Mouse (Mus musculus) kidney, postnatal 36 days (tissue): ENCODE measurements around the gene Skap1.

Experiments used
- DNase-seq, 2 experiments: peaks; one replicate each; pipeline ENCODE4 v3.0.0; 2021 to 2022; ENCODE audit warnings: mixed read lengths in 2 of 2

Skap1 gene

GRCm38 (mm10) chr11:96463986-96464715, at the start of gene Skap1:
Gene Skap1, plus strand, starts transcription at chr11:96464593.
- DNase-seq: peak in 1 of 2 experiments; percentile 18

GRCm38 (mm10) chr11:96421074-96421473, 43.3 kb upstream of the Skap1 start:
- DNase-seq: no peak

GRCm38 (mm10) chr11:96421517-96422265, 42.7 kb upstream of the Skap1 start:
- DNase-seq: no peak

GRCm38 (mm10) chr11:96425193-96425592, 39.2 kb upstream of the Skap1 start:
- DNase-seq: no peak

- DNase-seq: no peak
Observed at GRCm38 (mm10) chr11:96426191-96426590, 38.2 kb upstream of the Skap1 start.

GRCm38 (mm10) chr11:96426805-96427204, 37.6 kb upstream of the Skap1 start:
- DNase-seq: peak; percentile 21 to 43

- peak; percentile 63 to 77 for DNase-seq
Observed at GRCm38 (mm10) chr11:96429062-96429461, 35.3 kb upstream of the Skap1 start.

- DNase-seq: no peak
Observed at GRCm38 (mm10) chr11:96429891-96430290, 34.5 kb upstream of the Skap1 start.

GRCm38 (mm10) chr11:96431871-96432270, 32.5 kb upstream of the Skap1 start:
- DNase-seq: no peak

GRCm38 (mm10) chr11:96434888-96435287, 29.5 kb upstream of the Skap1 start:
- no peak for DNase-seq

GRCm38 (mm10) chr11:96436525-96436924, 27.9 kb upstream of the Skap1 start:
- no peak for DNase-seq

GRCm38 (mm10) chr11:96438787-96439186, 25.6 kb upstream of the Skap1 start:
- DNase-seq: peak; percentile 72 to 83

GRCm38 (mm10) chr11:96441546-96442185, 22.7 kb upstream of the Skap1 start:
- DNase-seq: no peak

- no peak for DNase-seq
Observed at GRCm38 (mm10) chr11:96442468-96442867, 21.9 kb upstream of the Skap1 start.

GRCm38 (mm10) chr11:96447931-96448330, 16.5 kb upstream of the Skap1 start:
- no peak for DNase-seq

- no peak for DNase-seq
Observed at GRCm38 (mm10) chr11:96455111-96455510, 9.3 kb upstream of the Skap1 start.

- DNase-seq: no peak
Observed at GRCm38 (mm10) chr11:96455699-96456326, 8.6 kb upstream of the Skap1 start.

- DNase-seq: no peak
Observed at GRCm38 (mm10) chr11:96456508-96457305, 7.7 kb upstream of the Skap1 start.

GRCm38 (mm10) chr11:96461766-96462165, 2.6 kb upstream of the Skap1 start:
- no peak for DNase-seq

GRCm38 (mm10) chr11:96462191-96462752, 2.1 kb upstream of the Skap1 start:
- no peak for DNase-seq

GRCm38 (mm10) chr11:96464716-96465060, 295 bp downstream of the Skap1 start:
- peak in 1 of 2 experiments; percentile 3 for DNase-seq
